Mouse (Mus musculus): ENCODE results near the gene Ksr1. TPM values are rescaled to one million over a fixed set of nuclear protein-coding genes. Genes with fewer than 3 reads are reported as not detected.

The Ksr1 gene
- total and polyA plus RNA-seq, 3 experiments = 22.5 to 73.1 (median 61.2) TPM

GRCm38 (mm10) chr11:79111864-79112558 lies 34.2 kb downstream of the Ksr1 start (continued):
- peak; percentile 40; the same call in 1 of the 2 replicates for TF ChIP-seq EP300 (IDR thresholded peaks at IDR 0.05; ENCODE audit: low read length)
- no peak for TF ChIP-seq HCFC1 (IDR thresholded peaks at IDR 0.05; ENCODE audit: low read depth, low read length)
- TF ChIP-seq CHD2 (IDR thresholded peaks at IDR 0.05; ENCODE audit: low read length) = 0 out of 2 replicates have a peak, but pooled peaks have one; percentile 43
- no peak for TF ChIP-seq BHLHE40 (IDR thresholded peaks at IDR 0.05; ENCODE audit: low read depth, low read length)
- TF ChIP-seq JUN (IDR thresholded peaks at IDR 0.05; ENCODE audit: insufficient read depth, low read depth, low read length) = no peak
- no peak for TF ChIP-seq RCOR1 (conservative IDR thresholded peaks at IDR 0.05; ENCODE audit: low read depth, low read length)
- TF ChIP-seq SMC3 (IDR thresholded peaks at IDR 0.05; ENCODE audit: low read depth, low read length) = peak; percentile 78
- no peak for TF ChIP-seq E2F4 (IDR thresholded peaks at IDR 0.05; ENCODE audit: insufficient replicate concordance, low read depth, low read length)
- TF ChIP-seq RAD21 (IDR thresholded peaks at IDR 0.05; ENCODE audit: low read depth, low read length) = peak; percentile 57
- peak in 1 of 2 experiments; percentile 60; a peak in 2 of 4 replicates for TF ChIP-seq CTCF (conservative IDR thresholded peaks at IDR 0.05 in 1 of 2, IDR thresholded peaks at IDR 0.05 in 1 of 2; ENCODE audit: low read depth in 2 of 2, low read length in 2 of 2)
- no peak for TF ChIP-seq POLR2AphosphoS2 (IDR thresholded peaks at IDR 0.05; ENCODE audit: low read depth, low read length)
- TF ChIP-seq MAZ (IDR thresholded peaks at IDR 0.05; ENCODE audit: low read depth, low read length) = no peak
- TF ChIP-seq ZKSCAN1 (IDR thresholded peaks at IDR 0.05; ENCODE audit: borderline replicate concordance, low read depth, low read length) = no peak
- no peak; the same call in 1 of the 2 replicates for TF ChIP-seq MXI1 (IDR thresholded peaks at IDR 0.05; ENCODE audit: low read depth, low read length)
- no peak for TF ChIP-seq CHD1 (IDR thresholded peaks at IDR 0.05; ENCODE audit: low read depth, low read length)
- peak; percentile 51 for TF ChIP-seq MAX (IDR thresholded peaks at IDR 0.05; ENCODE audit: low read length)
- no peak for TF ChIP-seq JUND (conservative IDR thresholded peaks at IDR 0.05; ENCODE audit: low read depth, low read length)
- TF ChIP-seq UBTF (IDR thresholded peaks at IDR 0.05; ENCODE audit: low read depth, low read length) = no peak
- no peak; the same call in 1 of the 2 replicates for TF ChIP-seq ZMIZ1 (IDR thresholded peaks at IDR 0.05; ENCODE audit: low read depth, low read length)

- no peak overlapping the region for H3K9ac ChIP-seq (ENCODE audit: insufficient read depth, low read depth)
- TF ChIP-seq MXI1 (IDR thresholded peaks at IDR 0.05; ENCODE audit: low read depth, low read length) (no peak), MYC (IDR thresholded peaks at IDR 0.05; ENCODE audit: low read depth, low read length) (no peak), BHLHE40 (IDR thresholded peaks at IDR 0.05; ENCODE audit: low read depth, low read length) (no peak), EP300 (IDR thresholded peaks at IDR 0.05; ENCODE audit: low read length) (no peak), GABPA (IDR thresholded peaks at IDR 0.05; ENCODE audit: insufficient replicate concordance, low read depth, low read length) (no peak), POLR2A (IDR thresholded peaks at IDR 0.05; ENCODE audit: low read depth, low read length) (no peak), USF2 (conservative IDR thresholded peaks at IDR 0.05; ENCODE audit: low read depth, low read length) (no peak), ELF1 (IDR thresholded peaks at IDR 0.05; ENCODE audit: low read depth, low read length) (no peak), ZNF384 (IDR thresholded peaks at IDR 0.05; ENCODE audit: low read depth, low read length) (no peak), ZMIZ1 (IDR thresholded peaks at IDR 0.05; ENCODE audit: low read depth, low read length) (no peak), KAT2A (IDR thresholded peaks at IDR 0.05; ENCODE audit: insufficient replicate concordance, low read length) (no peak), SMC3 (IDR thresholded peaks at IDR 0.05; ENCODE audit: low read depth, low read length) (no peak), MAFK (IDR thresholded peaks at IDR 0.05; ENCODE audit: insufficient replicate concordance, low read length) (no peak), NRF1 (IDR thresholded peaks at IDR 0.05; ENCODE audit: low read depth, low read length) (no peak), TBP (conservative IDR thresholded peaks at IDR 0.05; ENCODE audit: low read depth, low read length) (no peak), MAZ (IDR thresholded peaks at IDR 0.05; ENCODE audit: low read depth, low read length) (no peak), PAX5 (IDR thresholded peaks at IDR 0.05; ENCODE audit: low read length) (no peak)
- no peak overlapping the region for H3K4me2 ChIP-seq (ENCODE audit: insufficient read depth, low read depth, poor library complexity, severe bottlenecking)
- H3K36me3 ChIP-seq (replicated peaks in 1 of 2; ENCODE audit: control insufficient read depth in 1 of 2, insufficient read depth in 1 of 2, low read length in 1 of 2) = peaks cover 31 to 69% of the 10 kb centered on the region in 2 experiments
- H3K79me2 ChIP-seq (replicated peaks; ENCODE audit: control insufficient read depth, extremely low read depth, insufficient read depth, poor library complexity, severe bottlenecking) = peaks cover 87% of the 10 kb centered on the region
- no peak overlapping the region for H3K4me3 ChIP-seq (replicated peaks in 1 of 3; ENCODE audit: low read depth in 2 of 3, low read length in 2 of 3, poor library complexity in 1 of 3)
- dilution Hi-C loops (cut with MboI; ENCODE audit: extremely low pct_ligation_motif_present, extremely low pct_unique_long_range_greater_than_20kb, low sequenced_read_pairs) = no loop called here
- no peak for DNase-seq (ENCODE audit: extremely low read depth)
- in situ Hi-C loops (cut with MboI; ENCODE audit: low pct_ligation_motif_present, low pct_unique_long_range_greater_than_20kb, low sequenced_read_pairs) = no loop called here
- no peaks in the 10 kb centered on the region for H3K27me3 ChIP-seq (replicated peaks)
- H3K9me3 ChIP-seq (replicated peaks; ENCODE audit: low read length) = no peaks in the 10 kb centered on the region
- H3K27ac ChIP-seq (ENCODE audit: insufficient read depth, low read depth) = no peak overlapping the region
- H3K4me1 ChIP-seq (ENCODE audit: control insufficient read depth in 1 of 2, insufficient read depth in 2 of 2) = peaks cover 63 to 93% of the 10 kb centered on the region in 2 experiments
Observed at GRCm38 (mm10) chr11:79110446-79110845, 35.8 kb downstream of the Ksr1 start.
